Mouse (Mus musculus) forebrain, embryonic 13.5 days (tissue): Measurements from ENCODE around the gene Olfr1386. TPM values are rescaled to one million over a fixed set of nuclear protein-coding genes. Genes with fewer than 3 reads are reported as not detected.
"Not testable (repeated sequence)": the region's sequence is repeated elsewhere in the genome, so short reads cannot be mapped to it uniquely, and the experiment has no call there.

Experiments used
- ATAC-seq: fragments of 200-750 bp; cut with Nextera tagmentation; 2 replicates; pipeline ENCODE4 v1.8.0; 2017
- H3K27ac ChIP-seq: fragments of 300-500 bp; sonication (generic); 2 replicates; pipeline ENCODE4 v1.5.1; 2015; ENCODE audit warnings: inconsistent platforms, mild to moderate bottlenecking, moderate library complexity
- H3K27me3 ChIP-seq: fragments of 300-500 bp; sonication (generic); 2 replicates; pipeline ENCODE4 v1.6.1; 2015; ENCODE audit warnings: mild to moderate bottlenecking, inconsistent platforms
- H3K36me3 ChIP-seq: fragments of 300-500 bp; sonication (generic); 2 replicates; pipeline ENCODE4 v1.6.1; 2015; ENCODE audit warnings: mild to moderate bottlenecking, inconsistent platforms; ENCODE audit not compliant: poor library complexity, severe bottlenecking
- H3K4me1 ChIP-seq: fragments of 300-500 bp; sonication (generic); 2 replicates; pipeline ENCODE4 v1.6.1; 2015; ENCODE audit warnings: inconsistent platforms
- H3K4me2 ChIP-seq: fragments of 300-500 bp; sonication (generic); 2 replicates; pipeline ENCODE4 v1.6.1; 2015; ENCODE audit warnings: inconsistent platforms, mild to moderate bottlenecking, moderate library complexity
- H3K4me3 ChIP-seq: fragments of 300-500 bp; sonication (generic); 2 replicates; pipeline ENCODE4 v1.5.1; 2015; ENCODE audit warnings: mild to moderate bottlenecking, inconsistent platforms
- H3K9ac ChIP-seq: fragments of 300-500 bp; sonication (generic); 2 replicates; pipeline ENCODE4 v1.6.1; 2015; ENCODE audit warnings: mild to moderate bottlenecking, inconsistent platforms
- H3K9me3 ChIP-seq: fragments of 300-500 bp; sonication (generic); replicated peaks from 2 replicates; pipeline ENCODE4 v1.6.1; 2016; ENCODE audit warnings: inconsistent platforms
- WGBS: fragments of 180-500 bp; shearing (Covaris S2); methylation state at CpG from one replicate; pipeline ENCODE4 v1.1.7; 2015; 5-methylcytosine and 5-hydroxymethylcytosine counted together
- polyA plus RNA-seq: library from polyadenylated mRNA; unstranded; fragments of >200 nt; fragmentation: Nextera tagmentation; extraction: Ambion mirVana; gene quantifications from 2 replicates; pipeline ENCODE4 v1.2.1, GENCODE M21; 2015

Gene Olfr1386
- polyA plus RNA-seq: not detected in 2 replicates

DNA sequence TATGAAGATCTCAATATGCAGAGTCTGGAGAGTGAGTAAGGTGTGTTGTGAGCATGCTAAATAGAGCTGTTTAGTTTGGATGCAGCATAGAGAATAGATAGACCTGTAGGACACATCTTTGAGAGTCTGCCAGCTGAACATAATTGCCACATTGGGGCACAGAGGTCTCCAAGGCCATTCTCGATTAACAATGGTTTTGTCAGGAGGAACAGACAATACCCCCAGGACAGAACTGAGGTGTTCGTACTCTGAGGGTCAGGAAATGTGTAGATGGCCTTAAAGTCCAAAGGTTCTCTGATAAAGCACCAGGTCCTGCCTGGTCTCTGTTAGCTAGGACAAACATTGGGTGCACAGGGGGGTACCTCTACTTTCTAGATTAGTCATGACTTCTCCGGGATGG, at the start of gene Olfr1386:
TSS of gene Olfr1386 (plus strand) at position 301 of the 400 bp plus-strand sequence.
- 84% methylated on average over 3 of the region's 3 CpGs for WGBS
- H3K4me1 ChIP-seq: not testable (repeated sequence)

DNA sequence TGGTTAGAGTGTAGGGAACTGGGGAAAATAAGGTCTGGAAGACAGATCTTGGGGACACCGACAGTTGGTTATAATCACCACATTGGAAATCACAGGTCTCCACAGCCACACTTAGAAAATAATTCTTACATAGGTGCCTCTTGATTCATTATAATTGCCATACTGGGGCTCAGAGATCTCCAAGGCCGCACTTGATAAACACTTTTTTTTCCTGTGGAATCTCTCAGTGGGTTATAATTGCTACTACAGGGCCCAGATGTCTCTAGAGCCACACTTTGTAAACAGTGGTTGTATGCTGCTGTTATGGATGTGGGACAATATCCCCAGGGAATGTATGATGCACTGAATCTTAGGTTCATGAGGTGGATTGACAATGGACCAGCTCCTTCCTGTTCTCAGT, 42.1 kb upstream of the Olfr1386 start, which contains the start of gene Olfr1389:
TSS of gene Olfr1389 (plus strand) at position 301 of the 400 bp plus-strand sequence.
- Histone ChIP-seq H3K36me3 (no peaks in the 10 kb centered on the region), H3K9me3 (no peaks in the 10 kb centered on the region), H3K27me3 (no peaks in the 10 kb centered on the region), H3K9ac (no peak within 1 kb of the TSS), H3K4me3 (no peak within 1 kb of the TSS), H3K27ac (no peak within 1 kb of the TSS), H3K4me2 (no peak within 1 kb of the TSS), H3K4me1 (no peaks in the 10 kb centered on the region)
- 95% methylated on average over 2 of the region's 2 CpGs for WGBS
- no peak for ATAC-seq

More for the DNA sequence above, at the start of gene Olfr1386:
- ATAC-seq, H3K4me3 ChIP-seq, H3K4me2 ChIP-seq, H3K27me3 ChIP-seq, H3K9ac ChIP-seq, H3K36me3 ChIP-seq, H3K27ac ChIP-seq, H3K9me3 ChIP-seq: not testable (repeated sequence)

DNA sequence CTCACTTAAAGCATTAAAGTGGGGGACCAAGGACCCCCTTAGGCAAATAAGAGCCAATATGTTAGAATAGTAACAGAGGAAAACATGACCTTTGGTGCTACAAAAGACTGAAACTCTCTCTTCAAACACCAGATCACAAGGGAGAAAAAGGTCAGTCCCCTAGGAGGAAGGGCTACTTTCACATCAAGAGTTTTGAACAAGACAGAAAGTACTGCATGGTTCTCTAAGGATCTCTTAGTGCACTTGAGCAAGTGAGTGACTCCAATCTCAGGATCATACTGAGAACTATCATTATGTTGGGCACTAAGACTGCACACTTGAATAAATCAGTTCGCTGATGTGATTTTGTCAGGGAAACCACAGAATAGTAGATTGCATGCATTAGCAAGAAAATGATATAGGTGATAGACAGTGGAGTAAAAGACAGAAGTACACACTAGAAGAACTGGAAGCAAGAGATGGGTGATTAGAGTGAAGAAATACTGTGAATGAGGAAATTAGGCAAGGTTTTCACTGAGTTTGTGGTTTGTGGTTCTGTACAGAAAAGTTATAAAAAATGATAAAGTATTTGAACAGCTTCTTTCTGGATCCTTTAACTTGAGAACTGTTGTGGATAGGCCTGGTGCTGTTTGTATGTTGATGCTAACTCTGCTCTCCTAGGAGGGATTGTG, 39.5 kb upstream of the Olfr1386 start:
- H3K9me3 ChIP-seq: no peaks in the 10 kb centered on the region
- H3K4me1 ChIP-seq: no peaks in the 10 kb centered on the region
- no peak overlapping the region for H3K4me2 ChIP-seq
- no peak overlapping the region for H3K4me3 ChIP-seq
- H3K36me3 ChIP-seq: no peaks in the 10 kb centered on the region
- H3K27me3 ChIP-seq: no peaks in the 10 kb centered on the region
- WGBS: 83% methylated on average over 1 of the region's 1 CpGs
- no peak overlapping the region for H3K27ac ChIP-seq
- H3K9ac ChIP-seq: no peak overlapping the region
- ATAC-seq: no peak

DNA sequence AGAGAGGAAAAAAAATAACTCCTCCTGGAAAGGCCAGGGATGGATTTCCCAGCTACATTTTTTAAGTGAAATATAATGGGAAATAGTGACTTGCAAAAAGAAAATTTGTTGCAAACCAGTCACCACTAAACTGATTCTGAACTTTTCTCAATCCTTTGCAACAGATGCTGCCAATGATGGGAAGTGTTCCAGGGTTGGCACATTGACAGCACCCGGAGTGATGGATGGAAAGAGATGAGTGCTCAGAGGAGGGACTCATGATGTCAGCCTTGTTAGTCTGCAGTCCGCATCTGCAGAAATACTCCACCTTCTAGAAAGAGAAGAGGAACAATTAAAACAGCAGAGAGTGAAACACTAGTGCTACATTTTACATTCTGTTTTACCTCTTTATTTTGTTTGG, 35.2 kb upstream of the Olfr1386 start:
- no peak for ATAC-seq
- Histone ChIP-seq H3K9ac (no peak overlapping the region), H3K9me3 (peaks cover 3% of the 10 kb centered on the region; the same call in 1 of the 2 replicates), H3K4me3 (no peak overlapping the region), H3K27me3 (no peaks in the 10 kb centered on the region), H3K27ac (no peak overlapping the region), H3K4me2 (no peak overlapping the region), H3K4me1 (no peaks in the 10 kb centered on the region), H3K36me3 (no peaks in the 10 kb centered on the region)
- WGBS: 86% methylated on average over 2 of the region's 2 CpGs

GRCm38 (mm10) chr11:49436411-49436810, 28.4 kb upstream of the Olfr1386 start, which contains the start of gene Olfr1388:
Gene Olfr1388 (plus strand): TSS chr11:49436624.
- Histone ChIP-seq H3K4me2 (no peak within 1 kb of the TSS), H3K9ac (no peak within 1 kb of the TSS), H3K27me3 (no peaks in the 10 kb centered on the region), H3K9me3 (peaks cover 3% of the 10 kb centered on the region; the same call in 1 of the 2 replicates), H3K4me3 (no peak within 1 kb of the TSS), H3K27ac (no peak within 1 kb of the TSS), H3K36me3 (no peaks in the 10 kb centered on the region), H3K4me1 (no peaks in the 10 kb centered on the region)
- no peak for ATAC-seq
- WGBS: 57% methylated on average over 3 of the region's 3 CpGs

- WGBS: 79% methylated on average over 1 of the region's 1 CpGs
- no peaks in the 10 kb centered on the region for H3K27me3 ChIP-seq
- H3K4me3 ChIP-seq: no peak within 1 kb of the TSS
- no peak within 1 kb of the TSS for H3K4me2 ChIP-seq
- H3K27ac ChIP-seq: no peak within 1 kb of the TSS
- H3K4me1 ChIP-seq: no peaks in the 10 kb centered on the region
- H3K36me3 ChIP-seq: no peaks in the 10 kb centered on the region
- ATAC-seq: no peak
- H3K9me3 ChIP-seq: no peaks in the 10 kb centered on the region
- no peak within 1 kb of the TSS for H3K9ac ChIP-seq
Observed at GRCm38 (mm10) chr11:49455043-49455442, 9.8 kb upstream of the Olfr1386 start, which contains the start of gene Olfr1387. Gene Olfr1387 (plus strand): TSS chr11:49455343.

GRCm38 (mm10) chr11:49485973-49486372, 21.1 kb downstream of the Olfr1386 start:
- no peaks in the 10 kb centered on the region for H3K9me3 ChIP-seq
- no peak overlapping the region for H3K4me3 ChIP-seq
- H3K4me2 ChIP-seq: no peak overlapping the region
- 75% methylated on average over 4 of the region's 4 CpGs for WGBS
- no peak overlapping the region for H3K27ac ChIP-seq
- H3K9ac ChIP-seq: no peak overlapping the region
- H3K27me3 ChIP-seq: no peaks in the 10 kb centered on the region
- H3K4me1 ChIP-seq: no peaks in the 10 kb centered on the region
- no peaks in the 10 kb centered on the region for H3K36me3 ChIP-seq
- no peak for ATAC-seq

DNA sequence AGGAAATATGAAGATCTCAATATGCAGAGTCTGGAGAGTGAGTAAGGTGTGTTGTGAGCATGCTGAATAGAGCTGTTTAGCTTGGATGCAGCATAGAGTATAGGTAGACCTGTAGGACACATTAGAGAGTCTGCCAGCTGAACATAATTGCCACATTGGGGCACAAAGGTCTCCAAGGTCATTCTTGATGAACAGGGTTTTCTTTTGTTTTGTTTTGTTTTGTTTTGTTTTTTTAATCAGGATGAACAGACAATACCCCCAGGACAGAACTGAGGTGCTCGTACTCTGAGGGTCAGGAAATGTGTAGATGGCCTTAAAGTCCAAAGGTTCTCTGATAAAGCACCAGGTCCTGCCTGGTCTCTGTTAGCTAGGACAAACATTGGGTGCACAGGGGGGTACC, 23.9 kb downstream of the Olfr1386 start, which contains the start of gene Olfr1385:
TSS of gene Olfr1385 (plus strand) at position 301 of the 400 bp plus-strand sequence.
- 76% methylated on average over 1 of the region's 1 CpGs for WGBS
- not testable (repeated sequence) for H3K9me3 ChIP-seq, H3K9ac ChIP-seq, H3K4me3 ChIP-seq, H3K27me3 ChIP-seq, H3K4me1 ChIP-seq, H3K27ac ChIP-seq, H3K36me3 ChIP-seq, ATAC-seq, H3K4me2 ChIP-seq

DNA sequence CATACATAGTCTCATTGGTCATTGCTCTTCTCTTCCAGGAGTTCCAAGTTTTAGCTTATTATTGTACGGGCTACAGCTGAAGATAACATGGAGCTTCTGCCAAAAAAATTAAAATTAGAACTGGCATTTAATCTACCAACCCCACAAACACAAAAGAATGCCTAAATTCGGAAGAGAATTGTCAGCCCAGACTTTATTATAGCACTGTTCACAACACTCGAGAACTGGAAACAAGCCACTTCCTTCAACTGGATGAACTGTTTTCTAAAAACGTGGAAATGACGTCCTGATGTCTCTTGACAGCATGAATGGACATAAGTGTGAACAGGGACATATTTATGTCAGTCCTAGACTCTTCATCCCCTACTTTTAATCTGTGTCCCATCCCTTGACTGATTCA, 53.2 kb downstream of the Olfr1386 start:
- H3K36me3 ChIP-seq: no peaks in the 10 kb centered on the region
- H3K27ac ChIP-seq: no peak overlapping the region
- H3K9ac ChIP-seq: no peak overlapping the region
- no peak overlapping the region for H3K4me3 ChIP-seq
- no peak overlapping the region for H3K4me2 ChIP-seq
- ATAC-seq: no peak
- 79% methylated on average over 5 of the region's 5 CpGs for WGBS
- H3K4me1 ChIP-seq: no peaks in the 10 kb centered on the region
- H3K27me3 ChIP-seq: no peaks in the 10 kb centered on the region
- H3K9me3 ChIP-seq: no peaks in the 10 kb centered on the region

- Histone ChIP-seq H3K9ac (no peak within 1 kb of the TSS), H3K9me3 (no peaks in the 10 kb centered on the region), H3K27ac (no peak within 1 kb of the TSS), H3K4me1 (no peaks in the 10 kb centered on the region), H3K36me3 (no peaks in the 10 kb centered on the region), H3K4me3 (no peak within 1 kb of the TSS), H3K4me2 (no peak within 1 kb of the TSS), H3K27me3 (no peaks in the 10 kb centered on the region)
- no peak for ATAC-seq
Observed at GRCm38 (mm10) chr11:49519348-49519747, 54.5 kb downstream of the Olfr1386 start, which contains the start of gene Olfr1383. Gene Olfr1383 (plus strand): TSS chr11:49519648.
